Mouse (Mus musculus) forebrain, embryonic 14.5 days (tissue): ENCODE measurements at regions not wholly inside any gene's neighbourhood (a gene's known extent, or its start where the extent isn't known, plus 50 kb on each side); places are given as distances from the start of the nearest gene placed in this dataset.

Experiments used
- ATAC-seq: fragments of 200-750 bp; cut with Nextera tagmentation; 2 replicates; pipeline ENCODE4 v1.8.0; 2017; ENCODE audit warnings: mild to moderate bottlenecking, moderate library complexity
- DNase-seq: peaks from one replicate; pipeline ENCODE4 v3.0.0-alpha.2; 2015; ENCODE audit warnings: low spot score
- H3K27ac ChIP-seq: fragments of 300-500 bp; sonication (generic); 2 replicates; pipeline ENCODE4 v1.5.1; 2014; ENCODE audit warnings: low read depth, mild to moderate bottlenecking, control low read depth, low read length, moderate library complexity
- H3K27me3 ChIP-seq: fragments of 300-500 bp; sonication (generic); replicated peaks from 2 replicates; pipeline ENCODE4 v1.6.1; 2014; ENCODE audit warnings: low read length, control low read depth, mixed read lengths; ENCODE audit not compliant: control insufficient read depth, insufficient read depth
- H3K36me3 ChIP-seq: fragments of 300-500 bp; sonication (generic); 2 replicates; pipeline ENCODE4 v1.6.1; 2014; ENCODE audit warnings: low read length, control low read depth; ENCODE audit not compliant: control insufficient read depth, insufficient read depth
- H3K4me1 ChIP-seq: fragments of 300-500 bp; sonication (generic); 2 replicates; pipeline ENCODE4 v1.6.1; 2014; ENCODE audit warnings: antibody characterized with exemption, low read length, control low read depth; ENCODE audit not compliant: control insufficient read depth, insufficient read depth
- H3K4me2 ChIP-seq: fragments of 300-500 bp; sonication (generic); 2 replicates; pipeline ENCODE4 v1.6.1; 2014; ENCODE audit warnings: mild to moderate bottlenecking, control low read depth, low read length
- H3K4me3 ChIP-seq: fragments of 300-500 bp; sonication (generic); 2 replicates; pipeline ENCODE4 v1.5.1; 2014; ENCODE audit warnings: low read depth, low read length, control low read depth
- H3K9ac ChIP-seq: fragments of 300-500 bp; sonication (generic); 2 replicates; pipeline ENCODE4 v1.6.1; 2014; ENCODE audit warnings: mild to moderate bottlenecking, low read length, control low read depth, moderate library complexity
- H3K9me3 ChIP-seq: fragments of 300-500 bp; sonication (generic); replicated peaks from 2 replicates; pipeline ENCODE4 v1.6.1; 2016; ENCODE audit warnings: low read length, control low read depth, mixed read lengths; ENCODE audit not compliant: control insufficient read depth
- WGBS: fragments of 180-500 bp; shearing (Covaris S2); extraction: QIAGEN DNeasy Blood & Tissue Kit; methylation state at CpG from one replicate; pipeline ENCODE4 v1.1.7; 2014; 5-methylcytosine and 5-hydroxymethylcytosine counted together

DNA sequence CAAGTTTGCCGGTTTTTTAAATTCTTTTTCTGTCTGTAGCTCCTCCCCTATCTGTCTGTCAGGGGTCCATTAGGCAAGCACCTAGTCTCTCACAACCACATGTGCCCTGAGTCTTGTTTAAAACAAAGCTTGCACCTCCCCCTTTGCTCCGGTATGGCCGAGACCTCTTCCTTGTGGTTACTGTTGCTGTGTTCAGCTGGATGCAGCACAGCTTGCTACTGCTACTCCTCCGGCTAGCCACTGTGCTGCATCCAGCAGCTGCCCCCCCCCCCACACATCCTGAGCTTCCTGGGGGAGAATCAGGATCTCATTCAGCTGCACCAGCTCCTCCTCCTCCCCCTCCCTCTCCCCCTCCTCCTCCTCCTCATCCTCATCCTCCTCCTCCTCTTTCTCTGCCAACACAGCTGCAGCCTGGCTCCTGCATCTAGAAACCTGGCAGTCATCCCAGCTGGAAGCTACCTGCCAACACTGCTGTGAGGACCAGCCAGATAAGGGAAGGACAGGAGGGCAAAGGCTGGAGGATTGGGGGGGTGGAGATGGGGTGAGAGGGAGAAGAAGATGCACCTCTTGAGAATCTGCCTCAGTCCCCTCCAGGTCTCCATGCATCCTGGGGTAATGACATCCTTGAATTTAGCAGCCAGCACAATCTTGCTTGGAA is 114.8 kb upstream of the Tmem260 start:
- Histone ChIP-seq H3K4me3 (no peak overlapping the region), H3K36me3 (no peaks in the 10 kb centered on the region), H3K4me1 (peaks cover 22% of the 10 kb centered on the region), H3K9me3 (no peaks in the 10 kb centered on the region), H3K27ac (no peak overlapping the region), H3K4me2 (peak overlapping the region; percentile 2; the same call in 1 of the 2 replicates), H3K27me3 (no peaks in the 10 kb centered on the region), H3K9ac (no peak overlapping the region; the same call in 1 of the 2 replicates)
- ATAC-seq: peak; percentile 61
- peak; percentile 61 for DNase-seq
- 0% methylated on average over 4 of the region's 4 CpGs for WGBS

DNA sequence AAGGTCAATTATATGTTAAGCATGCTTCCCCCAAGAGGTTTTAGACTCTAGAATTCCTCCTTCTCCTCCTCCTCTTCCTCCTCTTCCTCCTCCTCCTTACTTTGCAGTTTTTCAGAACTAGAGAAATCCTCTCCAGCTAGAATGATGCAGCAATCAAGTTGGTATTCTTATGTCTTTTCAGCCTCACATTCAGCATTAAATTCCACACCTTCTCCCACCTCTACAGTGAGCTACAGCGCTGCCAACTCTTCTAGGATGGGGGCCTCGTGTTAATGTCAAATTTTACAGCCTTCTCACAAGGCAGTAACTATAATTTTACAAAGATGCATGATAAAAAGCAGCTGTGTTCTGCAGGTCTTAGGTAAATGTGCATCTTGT is 114.3 kb upstream of the Tmem260 start:
- H3K27ac ChIP-seq: no peak overlapping the region

DNA sequence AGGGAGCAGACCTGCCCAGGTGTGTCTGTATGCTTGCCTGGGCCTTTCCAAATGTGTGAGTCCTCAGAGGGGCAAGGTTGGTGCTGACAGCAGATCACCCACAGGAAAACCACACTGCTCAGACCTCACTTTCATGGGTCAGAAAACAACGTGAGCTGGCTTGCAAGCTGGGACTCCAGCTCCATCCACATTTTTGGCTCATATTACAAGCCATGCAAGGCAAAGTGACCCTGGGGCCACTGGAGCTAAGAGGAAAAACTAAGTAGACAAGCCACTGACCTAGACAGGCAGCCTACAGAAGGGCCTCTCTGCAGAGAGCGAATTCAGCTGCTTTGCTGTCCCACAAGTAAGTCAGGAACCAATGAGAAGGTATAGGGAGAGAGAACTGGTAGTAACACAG is 113.7 kb upstream of the Tmem260 start:
- no peak overlapping the region for H3K4me3 ChIP-seq
- WGBS: 52% methylated on average over 2 of the region's 2 CpGs

More for the DNA sequence above, 114.3 kb upstream of the Tmem260 start:
- DNase-seq (no peak), ATAC-seq (no peak)
- no peak overlapping the region for H3K4me2 ChIP-seq
- 75% methylated on average over 2 of the region's 2 CpGs for WGBS
- H3K9ac ChIP-seq: no peak overlapping the region
- H3K4me3 ChIP-seq: no peak overlapping the region
- H3K4me1 ChIP-seq: peaks cover 22% of the 10 kb centered on the region
- H3K27me3 ChIP-seq: no peaks in the 10 kb centered on the region
- H3K36me3 ChIP-seq: no peaks in the 10 kb centered on the region
- no peaks in the 10 kb centered on the region for H3K9me3 ChIP-seq

DNA sequence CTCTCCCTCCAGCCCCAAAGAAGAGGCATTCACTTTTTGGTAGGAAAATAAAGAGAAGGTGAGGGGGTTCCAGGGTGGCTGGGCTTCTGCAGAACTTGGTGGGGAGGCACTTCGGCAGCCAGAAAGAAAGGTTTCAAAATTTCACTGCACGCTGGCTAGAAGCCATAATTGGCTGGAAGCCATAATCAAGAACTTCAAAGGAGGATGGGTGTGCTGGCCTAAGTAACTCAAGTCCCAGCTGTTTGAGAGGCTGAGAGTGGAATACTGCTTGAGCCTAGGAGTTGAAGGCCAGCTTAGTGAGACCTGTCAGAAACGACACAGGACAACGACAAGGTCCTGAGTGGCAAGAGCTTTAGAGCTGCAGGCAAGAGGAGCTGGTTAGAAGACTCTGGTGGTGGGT is 113.3 kb upstream of the Tmem260 start:
- WGBS: 42% methylated on average over 4 of the region's 4 CpGs
- no peaks in the 10 kb centered on the region for H3K9me3 ChIP-seq
- no peak overlapping the region for H3K27ac ChIP-seq
- peaks cover 22% of the 10 kb centered on the region for H3K4me1 ChIP-seq
- H3K4me3 ChIP-seq: no peak overlapping the region
- H3K9ac ChIP-seq: no peak overlapping the region
- DNase-seq (peak; percentile 33), ATAC-seq (no peak)
- H3K36me3 ChIP-seq: no peaks in the 10 kb centered on the region
- H3K27me3 ChIP-seq: no peaks in the 10 kb centered on the region
- H3K4me2 ChIP-seq: no peak overlapping the region

More for the DNA sequence above, 113.7 kb upstream of the Tmem260 start:
- Histone ChIP-seq H3K27ac (no peak overlapping the region), H3K9ac (no peak overlapping the region), H3K4me2 (no peak overlapping the region), H3K27me3 (no peaks in the 10 kb centered on the region), H3K4me1 (peaks cover 22% of the 10 kb centered on the region), H3K9me3 (no peaks in the 10 kb centered on the region), H3K36me3 (no peaks in the 10 kb centered on the region)
- ATAC-seq (no peak), DNase-seq (no peak)

DNA sequence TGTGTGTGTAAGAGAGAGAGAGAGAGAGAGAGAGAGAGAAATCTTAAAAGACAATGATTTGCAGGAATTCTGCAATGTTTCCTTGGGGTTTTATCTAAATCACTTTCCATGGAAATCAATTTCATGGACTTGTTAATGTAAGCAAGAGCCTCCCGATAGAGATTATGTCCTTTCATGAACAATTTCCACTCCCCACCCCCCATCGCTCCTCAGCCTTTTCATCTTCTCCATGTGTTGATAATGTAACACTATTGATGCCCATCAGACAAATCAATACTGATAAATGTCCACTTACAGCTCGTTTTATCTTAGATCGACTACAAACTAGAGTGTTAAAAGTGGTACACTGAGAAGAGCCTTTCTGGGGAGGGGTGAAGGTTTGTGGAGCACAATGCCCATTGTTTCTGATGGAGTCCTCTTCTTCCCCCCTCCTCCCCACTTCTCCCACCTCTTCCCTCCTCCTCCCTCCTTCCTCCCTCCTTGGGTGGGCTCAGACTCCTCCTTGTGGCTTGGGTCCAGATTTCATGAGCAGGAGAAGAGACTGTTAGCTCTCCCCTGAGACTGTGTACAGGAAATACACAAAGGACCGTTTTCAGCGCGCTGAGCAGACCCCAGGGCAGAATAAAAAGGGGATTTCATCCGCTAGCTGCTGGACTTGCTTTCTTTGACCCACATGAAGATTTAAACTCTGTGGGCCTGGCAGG is 111.7 kb upstream of the Tmem260 start:
- H3K4me2 ChIP-seq: no peak overlapping the region
- no peak overlapping the region for H3K9ac ChIP-seq
- no peak overlapping the region for H3K4me3 ChIP-seq
- H3K27me3 ChIP-seq: no peaks in the 10 kb centered on the region
- DNase-seq: peak; percentile 64
- H3K36me3 ChIP-seq: no peaks in the 10 kb centered on the region
- no peak overlapping the region for H3K27ac ChIP-seq
- H3K9me3 ChIP-seq: no peaks in the 10 kb centered on the region
- WGBS: 32% methylated on average over 8 of the region's 8 CpGs
- ATAC-seq: no peak
- H3K4me1 ChIP-seq: peaks cover 22% of the 10 kb centered on the region

DNA sequence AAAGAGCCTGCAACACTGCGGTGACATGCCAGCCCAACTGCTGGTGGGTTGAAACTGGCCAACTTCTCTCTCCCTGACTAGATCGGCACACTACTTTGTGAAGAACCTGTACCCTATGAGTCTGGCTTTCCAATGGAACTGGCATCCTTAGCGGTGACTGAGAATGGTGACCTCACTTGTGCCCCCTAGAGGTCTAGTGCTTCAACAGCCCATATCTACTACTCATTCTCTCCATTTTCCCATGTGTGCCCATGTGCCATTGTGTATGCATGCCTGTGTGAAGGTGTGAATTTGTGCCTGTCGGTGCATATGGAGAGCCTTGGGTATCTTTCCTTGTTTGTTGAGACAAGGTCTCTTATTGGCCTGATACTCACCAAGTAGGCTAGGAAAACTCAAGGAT is 106.5 kb upstream of the Tmem260 start:
- WGBS: 82% methylated on average over 4 of the region's 4 CpGs
- no peaks in the 10 kb centered on the region for H3K27me3 ChIP-seq
- ATAC-seq (no peak), DNase-seq (no peak)
- no peak overlapping the region for H3K4me3 ChIP-seq
- H3K4me1 ChIP-seq: 0 out of 2 replicates have a peak, but pooled peaks cover 5% of the 10 kb centered on the region
- H3K27ac ChIP-seq: no peak overlapping the region
- H3K9ac ChIP-seq: no peak overlapping the region
- H3K4me2 ChIP-seq: no peak overlapping the region
- H3K9me3 ChIP-seq: no peaks in the 10 kb centered on the region
- H3K36me3 ChIP-seq: no peaks in the 10 kb centered on the region

DNA sequence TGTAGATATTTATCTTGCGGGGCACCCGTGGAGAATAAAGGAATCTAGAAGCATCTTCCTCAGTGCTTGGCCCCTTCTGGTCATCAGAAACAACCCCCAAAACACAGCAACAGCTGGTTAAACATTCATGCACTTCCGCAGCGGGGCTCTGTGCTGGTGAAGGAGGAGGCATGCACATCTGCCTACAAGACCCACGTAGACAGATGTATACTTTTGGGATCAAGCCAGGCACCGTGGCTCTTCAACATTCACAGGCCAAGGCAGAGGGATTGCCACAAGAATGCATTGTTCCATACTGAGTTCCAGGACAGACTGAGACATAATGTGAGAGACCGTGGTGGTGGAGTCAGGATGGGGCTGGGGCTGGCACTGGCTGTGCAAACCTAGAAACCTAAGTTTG is 103.0 kb upstream of the Tmem260 start:
- Histone ChIP-seq H3K4me3 (no peak overlapping the region), H3K27me3 (no peaks in the 10 kb centered on the region), H3K4me1 (no peaks in the 10 kb centered on the region), H3K27ac (no peak overlapping the region), H3K4me2 (no peak overlapping the region), H3K36me3 (no peaks in the 10 kb centered on the region), H3K9ac (no peak overlapping the region), H3K9me3 (no peaks in the 10 kb centered on the region)
- no peak for DNase-seq
- ATAC-seq: no peak
- WGBS: 82% methylated on average over 7 of the region's 7 CpGs

DNA sequence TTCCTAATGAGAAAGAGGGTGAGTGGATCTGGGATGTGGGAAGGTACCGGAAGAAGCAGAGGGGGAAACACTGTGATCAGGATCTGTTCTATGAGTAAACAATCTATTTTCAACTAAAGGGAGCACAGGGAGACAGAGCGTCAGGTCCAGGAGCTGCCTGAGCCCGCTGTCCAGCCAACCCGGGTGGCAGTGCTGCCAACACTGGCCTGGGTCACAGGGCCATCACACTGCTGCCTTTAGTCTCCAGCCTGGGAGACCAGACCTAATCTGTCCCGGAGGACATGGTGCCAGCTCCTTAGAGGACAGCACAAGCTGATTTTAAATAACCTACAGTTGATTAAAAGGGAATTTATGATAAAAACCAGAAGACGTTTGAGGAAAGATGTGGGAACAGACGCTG is 100.0 kb upstream of the Tmem260 start:
- Histone ChIP-seq H3K36me3 (no peaks in the 10 kb centered on the region), H3K9ac (no peak overlapping the region), H3K4me2 (no peak overlapping the region), H3K27ac (no peak overlapping the region), H3K4me1 (peaks cover 7% of the 10 kb centered on the region; the same call in 1 of the 2 replicates), H3K9me3 (no peaks in the 10 kb centered on the region), H3K4me3 (no peak overlapping the region), H3K27me3 (no peaks in the 10 kb centered on the region)
- DNase-seq (no peak), ATAC-seq (no peak)
- 87% methylated on average over 7 of the region's 7 CpGs for WGBS

DNA sequence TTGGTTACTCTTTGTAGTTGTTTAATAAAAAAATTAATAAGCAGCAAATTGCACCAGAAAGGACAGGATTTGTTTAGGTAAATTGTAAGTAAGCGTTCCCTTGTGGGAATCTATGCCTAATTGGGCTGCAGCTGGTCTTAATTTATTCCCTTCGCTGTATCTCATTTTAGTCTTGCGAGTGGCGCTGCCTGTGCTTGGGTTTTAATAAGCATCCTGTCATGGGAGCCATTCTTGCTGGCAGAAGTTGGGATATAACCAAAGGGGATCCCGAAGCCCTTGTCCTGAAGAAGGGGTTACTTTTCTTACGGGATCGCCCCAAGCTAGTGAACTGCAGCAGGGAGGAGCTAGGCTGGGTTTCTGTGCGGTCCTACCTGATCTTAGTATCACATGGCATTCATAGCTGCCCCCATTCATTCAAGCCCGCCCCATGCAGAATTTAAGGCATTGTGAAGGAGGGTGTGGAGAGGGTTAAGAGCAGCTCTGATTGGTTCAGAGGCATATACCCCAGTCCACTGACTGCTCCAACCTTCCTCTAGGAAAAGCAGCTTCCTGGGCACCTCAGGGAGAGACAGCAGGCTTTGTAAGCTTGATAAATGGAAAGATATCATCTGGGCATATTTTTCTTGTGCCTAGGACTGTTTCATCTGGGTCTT is 96.4 kb upstream of the Tmem260 start:
- Histone ChIP-seq H3K27ac (no peak overlapping the region), H3K9me3 (no peaks in the 10 kb centered on the region), H3K4me1 (peaks cover 7% of the 10 kb centered on the region; the same call in 1 of the 2 replicates), H3K9ac (no peak overlapping the region), H3K4me3 (no peak overlapping the region), H3K4me2 (peak overlapping the region; percentile 41), H3K27me3 (no peaks in the 10 kb centered on the region), H3K36me3 (no peaks in the 10 kb centered on the region)
- 19% methylated on average over 9 of the region's 9 CpGs for WGBS
- DNase-seq (peak; percentile 81), ATAC-seq (peak; percentile 74)
